Mouse (Mus musculus) midbrain, embryonic 16.5 days (tissue): ENCODE measurements around the gene Myo1a. TPM values are rescaled to one million over a fixed set of nuclear protein-coding genes. Genes with fewer than 3 reads are reported as not detected.

Source experiments
- ATAC-seq: fragments of 200-750 bp; cut with Nextera tagmentation; 2 replicates; pipeline ENCODE4 v1.8.0; 2017; ENCODE audit warnings: moderate TSS enrichment
- H3K27ac ChIP-seq: fragments of 300-500 bp; sonication (generic); 2 replicates; pipeline ENCODE4 v1.5.1; 2014; ENCODE audit warnings: mild to moderate bottlenecking, low read length, mixed read lengths
- H3K27me3 ChIP-seq: fragments of 300-500 bp; sonication (generic); 2 replicates; pipeline ENCODE4 v1.6.1; 2014; ENCODE audit warnings: low read depth, low read length, mixed read lengths; ENCODE audit not compliant: control insufficient read depth, insufficient read depth
- H3K36me3 ChIP-seq: fragments of 300-500 bp; sonication (generic); 2 replicates; pipeline ENCODE4 v1.6.1; 2014; ENCODE audit warnings: mild to moderate bottlenecking, low read length, moderate library complexity, mixed read lengths; ENCODE audit not compliant: control insufficient read depth, insufficient read depth
- H3K4me1 ChIP-seq: fragments of 300-500 bp; sonication (generic); 2 replicates; pipeline ENCODE4 v1.6.1; 2014; ENCODE audit warnings: mild to moderate bottlenecking, low read length, mixed read lengths; ENCODE audit not compliant: control insufficient read depth, insufficient read depth
- H3K4me2 ChIP-seq: fragments of 300-500 bp; sonication (generic); 2 replicates; pipeline ENCODE4 v1.6.1; 2014; ENCODE audit warnings: mild to moderate bottlenecking, low read length, mixed read lengths
- H3K4me3 ChIP-seq: fragments of 300-500 bp; sonication (generic); 2 replicates; pipeline ENCODE4 v1.5.1; 2014; ENCODE audit warnings: low read depth, mild to moderate bottlenecking, low read length, moderate library complexity, mixed read lengths
- H3K9ac ChIP-seq: fragments of 300-500 bp; sonication (generic); 2 replicates; pipeline ENCODE4 v1.6.1; 2014; ENCODE audit warnings: low read depth, low read length, mixed read lengths
- H3K9me3 ChIP-seq: fragments of 300-500 bp; sonication (generic); replicated peaks from 2 replicates; pipeline ENCODE4 v1.6.1; 2014; ENCODE audit warnings: mild to moderate bottlenecking, low read length, mixed read lengths; ENCODE audit not compliant: control insufficient read depth, poor library complexity, severe bottlenecking
- WGBS: fragments of 180-500 bp; shearing (Covaris S2); extraction: QIAGEN DNeasy Blood & Tissue Kit; methylation state at CpG from one replicate; pipeline ENCODE4 v1.1.7; 2014; 5-methylcytosine and 5-hydroxymethylcytosine counted together
- polyA plus RNA-seq: library from polyadenylated mRNA; unstranded; fragments of >200 nt; fragmentation: Nextera tagmentation; extraction: Ambion mirVana; gene quantifications from 2 replicates; pipeline ENCODE4 v1.2.1, GENCODE M21; 2015

Gene Myo1a
- polyA plus RNA-seq, 1 experiment from 2014 or later = 0.93 TPM

DNA sequence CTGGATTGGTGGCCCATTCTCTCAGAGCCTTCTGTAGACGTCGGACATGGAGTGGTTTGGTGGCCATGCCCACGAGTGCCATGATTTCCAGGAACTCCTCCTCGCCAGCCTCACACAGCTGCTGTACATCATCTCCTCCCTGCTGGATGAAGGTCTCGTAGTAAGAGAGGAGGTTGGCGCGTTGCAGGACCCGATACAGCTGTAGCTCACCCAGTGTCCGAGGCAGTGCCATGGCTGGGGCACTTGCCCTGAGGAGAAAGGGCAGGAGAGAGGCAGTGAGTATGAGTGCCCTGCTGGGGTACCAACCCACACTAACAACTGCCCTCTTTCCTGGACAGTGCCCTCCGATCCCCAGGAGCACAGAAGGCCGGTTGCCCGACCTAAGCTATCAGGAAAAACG lies 40.1 kb upstream of the Myo1a start:
- Histone ChIP-seq H3K9me3 (no peaks in the 10 kb centered on the region), H3K27me3 (peaks cover 69% of the 10 kb centered on the region), H3K36me3 (no peaks in the 10 kb centered on the region), H3K4me2 (no peak overlapping the region), H3K27ac (no peak overlapping the region), H3K4me1 (peaks cover 30% of the 10 kb centered on the region), H3K4me3 (no peak overlapping the region), H3K9ac (no peak overlapping the region)
- 16% methylated on average over 13 of the region's 13 CpGs for WGBS
- ATAC-seq = no peak

DNA sequence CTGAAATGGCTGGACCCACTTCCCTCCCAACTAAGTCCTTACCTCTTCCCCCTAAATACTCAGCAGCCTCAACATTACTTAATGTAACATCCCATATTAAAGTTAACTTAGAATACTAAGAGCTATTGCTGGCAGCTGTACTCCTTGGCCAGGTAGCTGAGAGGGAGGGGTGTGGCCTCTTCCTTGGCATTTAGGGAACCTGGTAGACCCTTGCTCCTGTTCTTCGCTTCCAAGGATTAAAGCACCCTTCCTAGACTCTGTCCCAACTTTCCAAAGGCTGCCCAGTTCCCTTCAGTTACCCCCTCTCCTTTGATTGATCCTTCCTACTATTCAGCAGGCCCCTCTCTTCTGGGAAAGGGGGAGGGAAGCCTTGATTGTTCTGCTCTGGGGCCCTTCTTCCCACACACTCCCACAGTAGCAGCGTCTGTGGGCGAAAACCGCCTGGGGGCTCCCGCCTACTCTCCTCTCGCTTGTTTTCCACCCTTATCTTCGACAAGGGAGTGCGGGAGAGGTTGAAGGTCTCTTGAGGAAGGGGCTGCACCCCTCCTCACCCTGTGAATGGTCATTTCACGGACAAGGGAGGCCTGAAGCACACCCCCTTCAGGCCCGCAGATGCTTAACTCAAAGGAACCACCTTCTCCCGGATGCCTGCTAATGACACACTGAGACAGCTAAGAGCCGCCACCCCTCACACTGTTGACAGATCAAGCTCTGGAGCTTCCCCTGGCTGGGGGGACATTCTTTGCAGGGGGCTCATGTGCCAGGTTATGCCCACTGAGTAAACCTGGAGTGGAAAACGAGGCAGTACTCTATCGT lies 39.4 kb upstream of the Myo1a start:
- peaks cover 30% of the 10 kb centered on the region for H3K4me1 ChIP-seq
- WGBS = 7% methylated on average over 14 of the region's 14 CpGs

DNA sequence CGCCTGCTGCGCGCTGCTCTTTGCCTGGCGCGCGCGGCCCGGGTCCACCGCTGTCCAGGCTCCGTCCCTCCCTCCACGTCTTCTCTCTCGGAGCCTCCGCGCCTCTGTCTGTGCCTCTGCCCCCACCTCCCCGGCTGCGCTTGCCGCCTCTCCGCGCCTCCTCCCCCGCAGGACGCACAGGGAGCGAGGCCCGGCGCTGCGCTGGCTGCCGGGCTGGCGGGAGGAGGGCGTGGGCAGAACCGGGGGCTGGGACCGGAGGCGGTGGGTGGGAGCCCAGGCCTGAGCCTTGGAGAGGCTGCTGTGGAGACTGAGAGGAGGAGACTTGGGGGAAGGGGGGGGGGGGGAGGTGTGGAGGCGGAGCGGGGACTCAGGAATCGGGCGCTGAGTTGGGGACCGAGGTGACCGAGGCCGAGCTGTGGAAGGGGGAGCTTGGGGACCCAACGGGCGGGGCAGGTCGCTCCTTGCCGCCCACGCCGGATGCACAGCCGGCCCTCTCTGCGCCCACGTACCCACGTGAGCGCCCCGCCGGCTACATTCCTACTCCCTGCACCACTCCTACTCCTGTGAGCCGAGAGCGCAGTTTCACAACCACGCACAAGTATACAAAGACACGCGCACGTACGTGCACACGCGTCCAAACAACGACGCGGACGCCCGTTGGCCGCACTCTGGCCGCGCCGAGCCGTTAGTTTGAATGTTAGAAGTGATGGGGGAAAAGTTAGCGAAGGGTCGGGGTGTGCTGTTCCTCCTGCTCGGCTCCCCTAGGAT lies 38.3 kb upstream of the Myo1a start, which contains the start of gene Nemp1:
Nemp1 (plus strand) TSS at position 401 of the 768 bp plus-strand sequence.
- Histone ChIP-seq H3K9ac (peak within 1 kb of the TSS; percentile 72), H3K4me2 (peak within 1 kb of the TSS; percentile 93), H3K27me3 (peaks cover 59% of the 10 kb centered on the region), H3K4me3 (peak within 1 kb of the TSS; percentile 58), H3K9me3 (no peaks in the 10 kb centered on the region), H3K36me3 (no peaks in the 10 kb centered on the region), H3K4me1 (peaks cover 28% of the 10 kb centered on the region), H3K27ac (peak within 1 kb of the TSS; percentile 64)
- under 1% methylated on average over 59 of the region's 73 CpGs for WGBS
- peak; percentile 49 for ATAC-seq

More for the DNA sequence above, 39.4 kb upstream of the Myo1a start:
- H3K9me3 ChIP-seq = no peaks in the 10 kb centered on the region
- H3K27ac ChIP-seq = no peak overlapping the region
- H3K4me2 ChIP-seq = peak overlapping the region; percentile 93
- H3K4me3 ChIP-seq = peak overlapping the region; percentile 58
- H3K27me3 ChIP-seq = peaks cover 68% of the 10 kb centered on the region
- no peak for ATAC-seq
- no peaks in the 10 kb centered on the region for H3K36me3 ChIP-seq
- 0 out of 2 replicates have a peak overlapping the region, but pooled peaks have one; percentile 45 for H3K9ac ChIP-seq

DNA sequence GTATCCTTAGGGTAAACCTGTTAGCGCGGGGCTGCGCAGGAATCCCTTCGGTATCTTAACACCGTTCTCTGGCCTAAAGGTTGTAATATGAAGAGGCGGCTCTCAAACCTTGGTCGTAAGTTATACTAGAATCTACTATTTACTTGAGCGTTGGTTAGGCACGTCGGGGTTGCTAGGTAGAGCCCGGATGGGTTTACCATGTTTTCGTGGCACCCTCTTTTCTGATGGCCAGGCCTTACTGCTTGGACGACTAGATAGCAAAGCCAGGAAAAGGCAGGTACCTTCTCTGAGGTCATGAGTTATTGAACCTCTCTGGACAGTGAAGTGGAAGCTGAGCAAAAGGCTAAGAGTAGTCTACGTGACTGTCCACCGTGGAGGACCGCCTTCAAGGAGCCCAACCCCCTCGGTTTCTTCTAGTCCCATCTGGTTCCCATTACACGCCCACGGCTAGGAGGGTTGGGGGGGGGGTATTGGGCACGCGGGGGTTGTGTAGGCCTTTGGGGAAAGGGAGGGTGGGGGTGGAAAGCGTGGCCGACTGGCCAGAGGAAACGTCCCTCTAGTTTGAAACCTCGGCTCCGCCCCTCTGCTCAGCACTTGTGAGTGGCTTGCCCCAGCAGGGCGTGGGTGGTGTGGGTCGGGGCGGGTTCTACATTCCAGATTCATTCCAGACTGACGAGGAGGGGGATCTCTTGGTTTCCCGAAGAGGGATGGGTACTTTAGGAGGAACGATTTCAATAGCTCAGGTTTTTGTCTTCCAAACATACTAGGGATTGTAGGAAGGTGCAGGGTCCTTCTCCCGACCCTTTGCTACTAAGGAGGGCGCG lies 37.5 kb upstream of the Myo1a start:
- H3K27me3 ChIP-seq = peaks cover 54% of the 10 kb centered on the region
- ATAC-seq = peak; percentile 18
- peak overlapping the region; percentile 72 for H3K27ac ChIP-seq
- peak overlapping the region; percentile 58 for H3K4me3 ChIP-seq
- peaks cover 21% of the 10 kb centered on the region for H3K4me1 ChIP-seq
- H3K9ac ChIP-seq = peak overlapping the region; percentile 72
- 2% methylated on average over 31 of the region's 35 CpGs for WGBS
- H3K4me2 ChIP-seq = peak overlapping the region; percentile 93
- H3K36me3 ChIP-seq = no peaks in the 10 kb centered on the region
- H3K9me3 ChIP-seq = no peaks in the 10 kb centered on the region

DNA sequence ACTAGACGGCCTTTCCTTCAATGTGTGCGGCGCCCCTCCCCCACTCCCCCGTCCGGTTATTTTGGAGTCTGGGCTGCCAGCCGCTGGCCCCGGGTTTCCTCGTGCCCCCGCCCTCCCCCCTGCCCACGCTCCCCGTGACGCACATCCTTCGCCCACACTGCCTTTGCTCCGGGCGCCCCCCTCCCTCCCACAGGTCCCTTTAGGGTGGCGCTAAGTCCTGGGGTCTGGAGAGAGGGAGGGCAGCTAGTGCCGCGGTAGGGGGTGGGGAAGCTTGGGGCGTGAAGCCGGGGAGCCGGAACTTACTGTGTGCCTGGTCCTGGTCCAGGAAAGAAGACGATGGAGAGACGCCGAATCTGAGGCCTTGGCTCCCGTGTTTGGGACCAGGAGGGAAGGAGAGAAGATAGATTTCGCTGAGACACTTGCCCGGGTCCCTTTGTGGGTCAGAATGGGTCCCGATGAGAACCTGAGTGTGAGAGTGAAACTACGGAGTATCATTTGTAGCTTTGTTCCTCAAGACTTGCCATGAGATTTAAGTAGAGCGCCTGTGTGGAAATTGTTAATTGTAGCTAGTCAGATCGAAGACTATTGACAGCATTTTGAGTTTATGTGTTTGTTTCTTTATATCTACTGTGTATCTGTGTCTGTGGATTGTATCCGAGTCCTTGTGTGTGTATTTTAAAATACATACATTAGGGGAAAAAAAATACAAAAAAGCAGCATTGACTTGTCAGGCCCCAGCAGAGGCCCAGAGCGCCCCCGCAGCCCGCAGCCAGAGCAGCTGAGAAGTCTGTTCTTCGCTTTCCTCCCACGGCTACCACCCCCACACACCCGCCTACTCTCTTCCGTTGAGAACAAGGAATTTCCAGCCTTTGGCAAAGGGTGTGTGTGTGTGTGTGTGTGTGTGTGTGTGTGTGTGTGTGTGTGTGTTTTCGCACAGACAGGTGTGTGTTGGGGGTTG lies 36.6 kb upstream of the Myo1a start, which contains the start of gene Nab2:
Nab2 (minus strand) TSS at position 476 of the 958 bp plus-strand sequence.
- 2% methylated on average over 37 of the region's 40 CpGs for WGBS
- Histone ChIP-seq H3K4me3 (peak within 1 kb of the TSS; percentile 58), H3K4me2 (peak within 1 kb of the TSS; percentile 93), H3K9me3 (no peaks in the 10 kb centered on the region), H3K4me1 (peaks cover 20% of the 10 kb centered on the region), H3K36me3 (no peaks in the 10 kb centered on the region), H3K9ac (peak within 1 kb of the TSS; percentile 46), H3K27me3 (peaks cover 45% of the 10 kb centered on the region), H3K27ac (peak within 1 kb of the TSS; percentile 72)
- ATAC-seq = no peak

DNA sequence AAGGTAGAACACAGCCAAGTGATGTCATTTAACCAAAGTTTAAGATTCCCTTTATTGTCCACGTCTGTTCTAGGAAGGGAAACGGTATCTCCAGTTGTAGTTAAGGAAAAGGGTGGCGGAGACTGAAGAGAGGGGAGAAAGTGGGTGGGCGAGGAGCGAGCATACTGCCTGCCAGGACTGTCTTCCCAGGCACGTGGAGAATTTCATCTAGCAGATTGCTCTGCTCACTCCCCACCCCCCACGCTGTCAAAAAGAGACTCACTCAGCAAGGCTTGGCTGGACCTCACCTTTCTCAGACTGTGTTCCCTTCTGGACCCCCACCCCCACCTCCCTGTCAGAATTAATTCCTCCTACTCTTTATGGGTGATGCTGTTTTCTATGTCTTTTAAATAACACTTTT lies 35.8 kb upstream of the Myo1a start:
- H3K4me3 ChIP-seq = no peak overlapping the region
- no peaks in the 10 kb centered on the region for H3K36me3 ChIP-seq
- ATAC-seq = no peak
- no peak overlapping the region; the same call in 1 of the 2 replicates for H3K9ac ChIP-seq
- peaks cover 20% of the 10 kb centered on the region for H3K4me1 ChIP-seq
- no peak overlapping the region for H3K27ac ChIP-seq
- H3K4me2 ChIP-seq = 0 out of 2 replicates have a peak overlapping the region, but pooled peaks have one; percentile 24
- WGBS = 34% methylated on average over 7 of the region's 7 CpGs
- H3K27me3 ChIP-seq = peaks cover 37% of the 10 kb centered on the region
- H3K9me3 ChIP-seq = no peaks in the 10 kb centered on the region

DNA sequence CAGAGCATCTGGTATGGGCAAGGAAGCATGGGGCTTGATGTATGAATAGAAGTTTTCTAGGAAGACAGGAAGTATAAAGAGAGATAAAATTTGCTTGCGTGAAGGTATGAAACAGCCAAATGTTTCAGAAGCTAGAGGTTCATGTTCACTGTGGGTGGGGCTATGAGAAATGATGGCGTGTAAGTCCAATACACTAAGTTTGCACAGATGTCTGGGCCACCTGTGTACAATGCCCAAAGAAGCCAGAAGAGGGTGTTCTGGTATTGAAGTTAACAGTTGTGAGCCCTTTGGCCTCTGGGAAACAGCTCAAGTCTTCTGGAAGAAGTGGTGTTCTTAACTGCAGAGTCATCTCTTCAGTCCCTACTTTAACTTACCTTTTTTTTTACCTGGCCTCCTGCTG lies 34.8 kb upstream of the Myo1a start:
- no peak overlapping the region for H3K4me3 ChIP-seq
- H3K9me3 ChIP-seq = no peaks in the 10 kb centered on the region
- H3K4me1 ChIP-seq = peaks cover 20% of the 10 kb centered on the region
- H3K27me3 ChIP-seq = peaks cover 27% of the 10 kb centered on the region
- 96% methylated on average over 2 of the region's 2 CpGs for WGBS
- H3K36me3 ChIP-seq = no peaks in the 10 kb centered on the region
- H3K4me2 ChIP-seq = no peak overlapping the region
- H3K9ac ChIP-seq = no peak overlapping the region
- ATAC-seq = no peak
- no peak overlapping the region for H3K27ac ChIP-seq

DNA sequence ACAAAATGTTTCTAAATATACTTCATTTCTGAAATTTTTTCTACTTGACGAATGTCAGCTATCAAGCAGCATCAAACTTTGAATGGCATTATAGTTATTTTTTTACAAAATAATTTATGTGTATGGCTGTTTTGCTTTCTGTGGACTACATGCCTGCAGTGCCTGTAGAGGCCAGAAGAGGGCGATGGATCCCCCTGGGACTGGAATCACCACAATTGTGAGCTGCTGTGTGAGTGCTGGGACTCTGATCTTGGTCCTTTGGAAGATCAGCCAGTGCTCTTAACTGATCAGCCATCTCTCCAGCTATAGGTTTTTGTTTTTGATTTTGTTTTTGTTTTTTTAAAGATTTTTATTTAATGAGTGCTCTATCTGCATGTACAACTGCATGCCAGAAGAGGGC lies 33.7 kb upstream of the Myo1a start:
- Histone ChIP-seq H3K4me1 (peaks cover 18% of the 10 kb centered on the region), H3K9ac (no peak overlapping the region), H3K4me2 (no peak overlapping the region), H3K36me3 (no peaks in the 10 kb centered on the region), H3K27me3 (peaks cover 19% of the 10 kb centered on the region), H3K4me3 (no peak overlapping the region), H3K9me3 (no peaks in the 10 kb centered on the region), H3K27ac (no peak overlapping the region)
- 32% methylated on average over 2 of the region's 2 CpGs for WGBS
- no peak for ATAC-seq
